Mouse (Mus musculus) E14TG2a.4 (cell line): ENCODE results near the gene Reps1.

Experiments
- CTCF ChIP-seq: conservative IDR thresholded peaks from 2 replicates; pipeline ENCODE4 v1.5.1; 2014; ENCODE audit warnings: low read length
- NANOG ChIP-seq: IDR thresholded peaks from 2 replicates; pipeline ENCODE4 v1.6.1; 2014; ENCODE audit warnings: borderline replicate concordance, low read length, mixed read lengths
- POU5F1 ChIP-seq: IDR thresholded peaks from 2 replicates; pipeline ENCODE4 v1.6.1; 2014; ENCODE audit warnings: low read length, borderline replicate concordance

DNA sequence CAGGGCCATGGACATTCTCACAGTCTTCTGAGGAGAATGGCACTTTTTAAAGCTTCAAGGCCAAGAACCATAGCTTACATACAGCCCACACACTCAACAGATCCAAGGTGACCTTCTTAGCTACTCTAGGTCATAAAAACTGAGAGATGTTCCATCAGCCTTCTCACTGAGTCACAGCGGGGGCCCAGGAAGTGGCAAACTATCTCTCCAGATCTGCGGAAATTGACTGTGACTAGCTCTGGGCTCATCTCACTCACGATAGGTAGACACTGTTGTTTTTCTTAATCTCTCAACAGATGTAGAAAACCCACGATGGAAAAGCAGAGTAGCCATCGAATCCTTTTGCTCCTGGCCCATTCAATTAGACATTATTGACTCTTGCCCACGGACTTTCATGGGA lies 86.6 kb downstream of the Reps1 start:
- TF ChIP-seq CTCF (no peak), NANOG (no peak), POU5F1 (no peak)
